Mouse (Mus musculus): ENCODE results near the gene Pax9. TPM values are rescaled to one million over a fixed set of nuclear protein-coding genes. Genes with fewer than 3 reads are reported as not detected.

Pax9 gene
- total and polyA plus RNA-seq, 3 experiments: 0.06 TPM; not detected in 2

GRCm38 (mm10) chr12:56718707-56719051 is 27.1 kb downstream of the Pax9 start:
- DNase-seq (ENCODE audit: extremely low read depth): no peak
- in situ Hi-C loops (cut with MboI; ENCODE audit: low pct_ligation_motif_present, low pct_unique_long_range_greater_than_20kb, low sequenced_read_pairs): no loop called here
- dilution Hi-C loops (cut with MboI; ENCODE audit: extremely low pct_ligation_motif_present, extremely low pct_unique_long_range_greater_than_20kb, low sequenced_read_pairs): no loop called here
- Histone ChIP-seq H3K9me3 (replicated peaks; ENCODE audit: low read length) (no peaks in the 10 kb centered on the region), H3K4me1 (ENCODE audit: control insufficient read depth in 1 of 2, insufficient read depth in 2 of 2) (no peaks in the 10 kb centered on the region), H3K4me2 (ENCODE audit: insufficient read depth, low read depth, poor library complexity, severe bottlenecking) (no peak overlapping the region), H3K36me3 (replicated peaks in 1 of 2; ENCODE audit: control insufficient read depth in 1 of 2, insufficient read depth in 1 of 2, low read length in 1 of 2) (no peaks in the 10 kb centered on the region), H3K4me3 (replicated peaks in 1 of 3; ENCODE audit: low read depth in 2 of 3, low read length in 2 of 3, poor library complexity in 1 of 3) (no peak overlapping the region), H3K79me2 (replicated peaks; ENCODE audit: control insufficient read depth, extremely low read depth, insufficient read depth, poor library complexity, severe bottlenecking) (no peaks in the 10 kb centered on the region), H3K27ac (ENCODE audit: insufficient read depth, low read depth) (no peak overlapping the region), H3K27me3 (replicated peaks) (no peaks in the 10 kb centered on the region), H3K9ac (ENCODE audit: insufficient read depth, low read depth) (no peak overlapping the region)
- TF ChIP-seq SIN3A (IDR thresholded peaks at IDR 0.05; ENCODE audit: low read length) (no peak), HCFC1 (IDR thresholded peaks at IDR 0.05; ENCODE audit: low read depth, low read length) (no peak), USF1 (IDR thresholded peaks at IDR 0.05; ENCODE audit: low read depth, low read length) (no peak), E2F4 (IDR thresholded peaks at IDR 0.05; ENCODE audit: insufficient replicate concordance, low read depth, low read length) (no peak), MEF2A (IDR thresholded peaks at IDR 0.05; ENCODE audit: borderline replicate concordance, low read depth, low read length) (no peak), POLR2AphosphoS2 (IDR thresholded peaks at IDR 0.05; ENCODE audit: low read depth, low read length) (no peak), BHLHE40 (IDR thresholded peaks at IDR 0.05; ENCODE audit: low read depth, low read length) (no peak), ZC3H11A (IDR thresholded peaks at IDR 0.05; ENCODE audit: low read depth, low read length) (no peak), MAX (IDR thresholded peaks at IDR 0.05; ENCODE audit: low read length) (no peak), ETS1 (conservative IDR thresholded peaks at IDR 0.05; ENCODE audit: low read depth, low read length) (no peak), NRF1 (IDR thresholded peaks at IDR 0.05; ENCODE audit: low read depth, low read length) (no peak)

DNA sequence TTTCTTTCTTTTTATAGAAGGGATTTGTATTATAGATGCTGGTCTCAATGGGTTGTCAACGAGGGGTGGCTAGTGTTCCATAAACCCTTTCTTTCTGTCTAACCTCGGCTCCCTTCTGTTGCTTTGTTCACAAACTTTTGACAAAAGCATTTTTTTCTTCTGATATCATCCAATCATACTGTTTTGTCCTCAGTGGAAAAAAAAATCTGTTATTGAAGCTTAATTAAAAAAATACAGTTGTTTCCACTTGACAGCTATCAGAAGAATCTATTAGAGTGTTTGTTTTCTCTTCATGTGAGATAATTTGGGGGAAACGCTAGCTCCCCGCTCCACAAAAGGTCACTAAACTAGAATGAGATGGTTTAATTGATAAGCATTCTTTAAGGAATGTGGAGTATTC is 36.1 kb downstream of the Pax9 start:
- H3K36me3 ChIP-seq (replicated peaks in 1 of 2; ENCODE audit: control insufficient read depth in 1 of 2, insufficient read depth in 1 of 2, low read length in 1 of 2): no peaks in the 10 kb centered on the region
- no peak overlapping the region for H3K9ac ChIP-seq (ENCODE audit: insufficient read depth, low read depth)
- in situ Hi-C loops (cut with MboI; ENCODE audit: low pct_ligation_motif_present, low pct_unique_long_range_greater_than_20kb, low sequenced_read_pairs) (no loop called here), dilution Hi-C loops (cut with MboI; ENCODE audit: extremely low pct_ligation_motif_present, extremely low pct_unique_long_range_greater_than_20kb, low sequenced_read_pairs) (no loop called here)
- H3K79me2 ChIP-seq (replicated peaks; ENCODE audit: control insufficient read depth, extremely low read depth, insufficient read depth, poor library complexity, severe bottlenecking): no peaks in the 10 kb centered on the region
- no peaks in the 10 kb centered on the region for H3K4me1 ChIP-seq (ENCODE audit: control insufficient read depth in 1 of 2, insufficient read depth in 2 of 2)
- no peak overlapping the region for H3K27ac ChIP-seq (ENCODE audit: insufficient read depth, low read depth)
- TF ChIP-seq SIN3A (IDR thresholded peaks at IDR 0.05; ENCODE audit: low read length) (no peak), ZC3H11A (IDR thresholded peaks at IDR 0.05; ENCODE audit: low read depth, low read length) (no peak), KAT2A (IDR thresholded peaks at IDR 0.05; ENCODE audit: insufficient replicate concordance, low read length) (no peak), MEF2A (IDR thresholded peaks at IDR 0.05; ENCODE audit: borderline replicate concordance, low read depth, low read length) (no peak), ETS1 (conservative IDR thresholded peaks at IDR 0.05; ENCODE audit: low read depth, low read length) (no peak), MYC (IDR thresholded peaks at IDR 0.05; ENCODE audit: low read depth, low read length) (no peak), RAD21 (IDR thresholded peaks at IDR 0.05; ENCODE audit: low read depth, low read length) (no peak), CHD1 (IDR thresholded peaks at IDR 0.05; ENCODE audit: low read depth, low read length) (no peak), MAZ (IDR thresholded peaks at IDR 0.05; ENCODE audit: low read depth, low read length) (no peak), POLR2A (IDR thresholded peaks at IDR 0.05; ENCODE audit: low read depth, low read length) (no peak), NELFE (IDR thresholded peaks at IDR 0.05; ENCODE audit: low read depth, low read length) (no peak), USF2 (conservative IDR thresholded peaks at IDR 0.05; ENCODE audit: low read depth, low read length) (no peak), ZMIZ1 (IDR thresholded peaks at IDR 0.05; ENCODE audit: low read depth, low read length) (no peak), MAX (IDR thresholded peaks at IDR 0.05; ENCODE audit: low read length) (no peak), HCFC1 (IDR thresholded peaks at IDR 0.05; ENCODE audit: low read depth, low read length) (no peak), IRF4 (IDR thresholded peaks at IDR 0.05; ENCODE audit: low read depth, low read length) (no peak), TCF12 (IDR thresholded peaks at IDR 0.05; ENCODE audit: low read depth, low read length) (no peak), RCOR1 (conservative IDR thresholded peaks at IDR 0.05; ENCODE audit: low read depth, low read length) (no peak), JUN (IDR thresholded peaks at IDR 0.05; ENCODE audit: insufficient read depth, low read depth, low read length) (no peak), ELF1 (IDR thresholded peaks at IDR 0.05; ENCODE audit: low read depth, low read length) (no peak)
- no peak overlapping the region for H3K4me2 ChIP-seq (ENCODE audit: insufficient read depth, low read depth, poor library complexity, severe bottlenecking)
- no peaks in the 10 kb centered on the region for H3K27me3 ChIP-seq (replicated peaks)
- no peaks in the 10 kb centered on the region for H3K9me3 ChIP-seq (replicated peaks; ENCODE audit: low read length)
- DNase-seq (ENCODE audit: extremely low read depth): no peak
- no peak overlapping the region for H3K4me3 ChIP-seq (replicated peaks in 1 of 3; ENCODE audit: low read depth in 2 of 3, low read length in 2 of 3, poor library complexity in 1 of 3)
